Mouse (Mus musculus) gastrocnemius, postnatal 36 days (tissue): ENCODE data around the gene Usp16. TPM values are rescaled to one million over a fixed set of nuclear protein-coding genes. Genes with fewer than 3 reads are reported as not detected.

Source experiments
- DNase-seq, 2 experiments: peaks; one replicate each; pipeline ENCODE4 v3.0.0; 2022
- intact Hi-C: fragments of 180-260 bp; cut with DNase I; formaldehyde crosslinking; loops from one replicate; pipeline ENCODE4 v1.15.1; 2025
- long read RNA-seq, 2 experiments: library from polyadenylated mRNA; stranded (forward); transcript quantifications; one replicate each; pipeline ENCODE4 v2.0.0; 2021
- total RNA-seq, 2 experiments: library from RNA; stranded (reverse); gene quantifications; 2 replicates each; pipeline ENCODE4 v1.2.3; 2021

The Usp16 gene
- total RNA-seq = 10 to 100 TPM; 45.9 to 46.6 TPM
- long read RNA-seq, experiment 1, transcript Usp16-201 (18 exons, 3,205 nt) = major isoform, 6 of 23 reads
- long read RNA-seq, experiment 1, partial matches to known transcripts = 7 of 23 reads
- long read RNA-seq, experiment 1, other reads (novel, unspliced or antisense) = 8 of 23 reads
- long read RNA-seq, experiment 2, transcript Usp16-201 (18 exons, 3,205 nt) = major isoform, 9 of 23 reads
- long read RNA-seq, experiment 2, partial matches to known transcripts = 4 of 23 reads
- long read RNA-seq, experiment 2, other reads (novel, unspliced or antisense) = 7 of 23 reads

DNA sequence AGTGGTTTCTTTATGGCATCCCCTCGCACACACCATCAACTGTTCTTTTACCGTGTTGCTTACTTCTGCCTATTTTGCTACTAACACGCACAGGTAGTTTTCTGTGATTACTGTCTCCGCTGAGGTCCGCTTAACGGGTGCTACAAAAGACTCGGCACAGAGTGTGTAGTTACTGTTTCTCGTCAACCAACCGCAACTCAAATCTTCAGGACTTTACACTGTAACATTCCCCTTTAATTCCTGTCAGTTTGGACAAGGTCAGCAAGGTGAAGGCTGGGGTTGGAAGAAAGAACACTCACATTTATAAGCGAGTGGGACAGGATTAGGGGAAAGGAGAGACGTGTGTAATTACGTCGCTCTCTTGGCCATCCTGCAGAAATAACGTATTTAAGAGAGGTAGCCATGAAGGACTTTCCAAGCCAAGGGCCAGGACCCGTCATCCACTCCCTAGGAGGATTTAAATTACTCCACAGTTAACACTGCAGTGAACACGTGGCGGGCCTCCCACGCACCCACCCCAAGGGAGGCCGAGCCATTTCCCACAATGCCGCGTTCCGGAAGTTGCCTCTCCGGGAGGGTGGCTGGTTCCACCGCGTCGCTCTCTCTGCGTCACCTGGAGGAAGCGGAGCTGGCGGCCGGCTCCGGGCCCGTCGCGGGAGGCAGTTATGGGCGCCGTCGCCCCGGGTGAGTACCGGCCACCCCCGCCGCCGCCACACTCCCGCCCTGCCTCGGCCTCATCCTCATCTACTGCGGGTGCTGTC lies at the start of gene Usp16:
Usp16 (plus strand) TSS at position 285 of the 761 bp plus-strand sequence.
- DNase-seq = peak; percentile 83 to 91
- intact Hi-C loops = no loop called here

DNA sequence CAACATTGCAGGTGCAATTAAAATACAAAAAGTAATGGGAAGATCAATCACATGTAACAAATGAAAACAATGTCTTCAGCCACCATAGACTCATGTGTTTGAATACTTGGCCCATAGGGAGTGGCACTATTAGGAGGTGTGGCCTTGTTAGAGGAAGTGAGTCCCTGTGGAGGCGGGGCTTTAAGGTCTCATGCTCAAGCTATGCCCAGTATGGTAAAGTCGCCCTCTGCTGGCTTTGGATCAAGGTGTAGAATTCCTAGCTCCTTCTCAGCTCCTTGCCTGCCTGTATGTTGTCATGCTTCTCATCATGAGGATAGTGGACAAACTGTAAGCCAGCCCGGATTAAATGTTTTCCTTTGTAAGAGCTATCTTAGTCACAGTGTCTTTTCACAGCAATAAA lies 49.5 kb upstream of the Usp16 start:
- intact Hi-C loops = no loop called here
- DNase-seq = no peak

DNA sequence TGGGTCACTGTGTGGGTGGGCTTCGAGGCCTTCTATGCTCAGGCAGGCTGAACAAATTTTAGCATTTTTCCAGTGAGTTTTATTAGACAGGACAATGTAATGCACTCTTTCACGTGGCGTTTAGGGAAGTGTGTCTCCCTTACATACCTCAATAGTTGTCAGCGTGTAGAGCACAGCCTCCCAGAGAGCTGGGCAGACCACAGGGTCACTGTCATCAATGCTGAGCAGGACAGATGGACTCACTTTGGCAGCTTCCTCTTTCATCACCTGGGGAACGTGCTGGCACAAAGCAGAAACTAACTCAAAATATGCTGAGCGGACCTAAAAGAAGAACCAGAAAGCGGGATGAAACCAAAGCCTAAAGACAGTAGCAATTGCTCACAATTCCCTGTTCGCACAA lies 33.8 kb upstream of the Usp16 start:
- intact Hi-C loops = loop anchor here (5.0 kb wide), 2 partner anchors 58 to 67 kb away; no protein-coding TSS in a partner anchor
- no peak for DNase-seq

DNA sequence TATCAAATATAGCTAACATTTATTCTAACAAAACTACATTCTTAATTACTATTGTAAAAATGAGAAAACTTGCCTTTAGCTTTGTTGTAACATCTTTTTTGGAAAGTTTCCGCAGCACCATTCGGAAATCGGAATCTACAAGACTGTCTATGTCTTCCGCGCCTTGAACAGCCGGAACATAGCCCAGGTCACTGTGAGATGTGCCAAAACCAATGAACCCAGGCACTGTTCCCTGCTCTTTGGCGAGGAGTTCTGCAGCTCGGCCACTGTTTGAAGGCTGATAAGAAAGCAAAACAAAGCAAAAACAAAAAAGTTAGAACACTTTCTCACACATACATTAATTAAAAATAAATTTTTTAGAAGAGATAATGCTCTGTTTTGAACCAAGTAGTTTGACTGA lies 27.0 kb upstream of the Usp16 start:
- intact Hi-C loops = no loop called here
- no peak for DNase-seq

DNA sequence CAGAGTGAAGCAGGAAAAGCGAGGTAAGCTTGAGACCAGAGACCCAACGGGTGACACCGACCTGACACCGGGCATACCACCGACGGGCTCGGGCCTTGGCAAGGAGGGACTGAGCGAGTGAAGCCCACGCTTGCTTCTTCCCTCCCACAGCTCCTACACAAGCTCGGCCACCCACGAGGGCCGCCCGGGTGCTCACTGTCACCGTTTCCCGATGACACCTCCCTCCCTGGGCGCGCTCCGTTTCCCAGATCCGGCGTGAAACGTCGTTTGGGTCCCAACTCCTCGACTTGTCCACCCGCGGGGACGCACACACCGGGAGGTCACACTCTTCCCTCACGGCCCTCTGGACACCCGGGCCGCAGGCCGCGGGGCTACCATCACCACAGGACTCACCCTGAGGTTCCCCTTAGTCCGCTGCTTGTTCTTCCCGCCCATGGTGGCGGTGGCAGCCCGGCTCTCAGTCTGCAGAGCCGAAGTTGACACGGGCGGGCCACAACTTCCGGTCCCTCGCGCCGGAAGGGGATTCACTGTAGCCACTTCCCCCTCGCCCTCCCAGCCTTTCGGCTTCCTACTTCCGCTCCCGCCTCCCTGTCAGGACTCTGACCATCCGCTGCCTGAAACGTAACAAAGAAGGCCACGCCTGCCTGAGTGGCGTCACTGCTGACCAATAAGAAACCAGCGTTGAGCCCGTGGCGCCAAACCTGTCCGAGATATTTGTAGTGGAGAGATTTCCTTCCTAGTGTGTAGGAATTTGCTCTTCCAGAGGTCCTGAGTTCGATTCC lies 22.3 kb upstream of the Usp16 start, which contains the start of gene Ltn1:
Ltn1 (minus strand) TSS at position 580 of the 782 bp plus-strand sequence.
- DNase-seq = peak; percentile 96 to 97
- intact Hi-C loops = loop anchor here (1.0 kb wide), 1 partner anchor 63 kb away; the partner anchor contains the start of gene Cct8

DNA sequence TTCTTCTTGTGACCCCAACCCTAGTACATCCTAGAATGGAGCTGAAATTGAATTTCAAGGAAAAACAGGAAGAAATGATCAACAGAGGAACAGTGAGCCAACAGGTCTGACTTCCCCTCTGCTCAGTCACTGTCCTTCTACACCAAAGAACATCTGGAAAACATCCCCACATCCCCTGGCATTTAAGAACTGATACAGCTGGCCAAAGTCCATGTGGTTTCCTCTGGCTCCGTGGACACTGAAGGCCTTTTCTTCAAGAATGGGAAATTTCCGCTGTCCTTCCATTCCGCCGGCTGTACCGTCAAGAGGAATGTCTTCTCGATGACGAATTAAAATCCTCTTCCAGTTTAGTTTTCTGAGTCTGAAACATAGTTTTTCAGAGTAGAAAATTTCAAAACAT lies 20.2 kb upstream of the Usp16 start:
- DNase-seq = no peak
- intact Hi-C loops = no loop called here

DNA sequence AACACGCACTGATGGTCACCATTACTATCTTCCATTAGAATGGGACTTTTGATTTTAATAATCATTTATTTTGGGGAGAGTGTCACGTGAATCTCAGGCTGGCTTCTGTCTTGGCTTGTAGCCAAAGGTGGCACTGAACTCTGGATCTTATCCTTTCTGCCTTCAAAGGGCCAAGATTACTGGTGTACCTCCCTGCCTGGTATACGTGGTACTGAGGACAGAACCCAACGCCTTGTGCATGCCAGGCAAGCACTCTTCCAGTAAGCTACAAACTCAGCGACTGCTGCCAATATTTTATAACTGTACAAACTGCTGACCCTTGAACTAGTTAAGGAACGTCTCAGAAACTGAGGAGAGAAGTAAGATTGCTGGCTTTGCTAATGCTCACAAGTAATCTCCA lies 19.6 kb upstream of the Usp16 start:
- DNase-seq = no peak
- intact Hi-C loops = no loop called here

DNA sequence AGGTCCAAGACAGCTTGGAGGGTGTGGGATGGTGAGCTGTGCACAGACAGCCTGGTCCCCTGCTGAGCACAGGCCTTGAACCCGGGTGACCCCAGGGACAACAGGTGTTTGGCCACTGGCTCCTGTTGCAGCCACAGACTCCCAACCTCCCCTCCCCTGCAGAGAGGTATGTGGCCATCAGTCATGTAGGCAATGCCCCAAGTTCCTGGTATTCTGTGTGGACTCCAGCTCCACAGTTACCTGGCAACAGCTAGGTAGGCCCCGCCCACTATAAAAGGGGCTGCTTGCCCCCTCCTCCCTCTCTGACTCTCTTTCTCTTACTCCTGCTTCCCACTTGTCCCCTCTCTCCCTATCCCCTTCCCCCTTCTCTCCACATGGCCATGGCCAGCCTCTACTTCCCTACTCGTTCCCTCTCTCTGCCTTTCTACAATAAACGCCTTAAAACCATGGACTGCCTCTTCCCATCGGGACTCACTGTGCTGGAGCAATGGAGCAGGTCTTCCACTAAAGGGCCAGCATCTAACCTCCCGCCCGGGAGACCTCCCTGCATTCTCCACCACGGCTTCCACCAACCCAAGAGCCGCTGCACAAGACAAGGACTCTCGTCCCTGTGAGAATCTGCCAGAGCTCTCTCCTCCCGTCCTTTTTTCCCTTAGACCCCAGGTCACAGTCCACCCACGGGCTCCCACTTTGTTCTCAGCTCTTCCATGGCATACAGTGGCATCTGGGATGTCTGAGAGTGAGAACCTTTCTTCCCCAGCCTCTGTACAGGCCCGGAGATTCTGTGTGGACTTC lies 18.9 kb upstream of the Usp16 start:
- DNase-seq = no peak
- intact Hi-C loops = no loop called here

DNA sequence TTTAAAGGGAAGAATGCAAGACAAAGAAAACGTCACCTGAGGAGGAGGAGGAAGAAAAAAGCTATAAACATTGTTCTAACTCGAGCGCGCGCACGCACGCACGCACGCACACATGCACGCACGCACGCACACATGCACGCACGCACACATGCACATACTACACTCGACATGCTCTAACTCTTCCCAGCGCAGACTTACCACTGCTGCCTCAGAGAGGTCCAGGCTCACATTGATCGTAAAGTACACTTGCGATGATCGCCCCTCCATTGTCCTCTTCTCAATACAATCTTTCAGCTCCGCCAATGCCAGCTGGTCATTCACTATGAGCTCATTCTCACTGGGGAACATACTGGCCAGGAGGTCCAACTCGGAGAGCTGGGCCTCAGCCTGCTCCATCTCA lies 17.4 kb upstream of the Usp16 start:
- DNase-seq = no peak
- intact Hi-C loops = no loop called here

DNA sequence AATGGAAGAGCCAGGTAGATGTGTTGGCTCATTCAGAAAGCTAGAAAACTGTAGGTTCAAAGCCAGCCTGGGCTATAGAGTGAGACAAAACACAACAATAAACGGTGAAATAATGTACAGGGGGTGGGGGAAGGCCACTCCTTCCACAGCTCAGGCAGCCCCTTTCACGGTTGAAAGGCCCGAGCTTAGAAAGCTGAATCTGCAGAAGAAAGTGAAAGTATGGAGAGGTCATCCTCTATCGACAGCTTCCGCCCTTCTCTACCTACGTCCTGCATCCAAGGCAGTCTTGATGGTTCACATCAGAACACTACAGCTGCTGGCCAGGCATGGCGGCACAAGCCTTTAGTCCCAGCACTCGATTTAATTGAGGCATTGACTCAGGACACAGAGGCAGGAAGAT lies 15.8 kb upstream of the Usp16 start:
- DNase-seq = no peak
- intact Hi-C loops = no loop called here

DNA sequence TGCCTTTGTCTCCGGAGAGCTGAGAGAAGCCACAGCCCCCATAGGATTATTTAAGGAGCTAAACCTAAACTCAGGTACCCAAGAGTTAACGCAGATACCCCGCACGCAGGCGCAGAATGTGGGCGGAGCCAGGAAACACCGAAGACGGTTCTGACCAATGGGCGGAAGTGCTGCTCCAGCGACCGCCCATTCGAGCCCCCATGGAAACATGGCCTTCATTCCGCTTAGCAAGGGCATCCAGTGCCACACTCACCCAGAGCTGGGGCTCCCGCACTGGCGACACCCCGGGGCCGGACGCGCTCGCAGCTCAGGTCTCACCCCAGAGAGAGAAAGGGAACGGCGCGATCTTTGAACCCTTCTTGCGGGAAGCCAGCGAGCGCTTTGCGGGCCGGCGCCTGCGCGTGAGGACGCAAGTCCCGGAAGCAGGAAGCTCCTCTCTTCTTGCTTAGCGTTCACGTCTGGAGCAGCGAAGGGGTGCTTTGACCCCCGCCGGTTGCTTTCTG lies 14.3 kb upstream of the Usp16 start, which contains the start of gene Rwdd2b:
Rwdd2b (minus strand) TSS at position 390 of the 503 bp plus-strand sequence.
- DNase-seq = peak; percentile 92
- intact Hi-C loops = no loop called here

DNA sequence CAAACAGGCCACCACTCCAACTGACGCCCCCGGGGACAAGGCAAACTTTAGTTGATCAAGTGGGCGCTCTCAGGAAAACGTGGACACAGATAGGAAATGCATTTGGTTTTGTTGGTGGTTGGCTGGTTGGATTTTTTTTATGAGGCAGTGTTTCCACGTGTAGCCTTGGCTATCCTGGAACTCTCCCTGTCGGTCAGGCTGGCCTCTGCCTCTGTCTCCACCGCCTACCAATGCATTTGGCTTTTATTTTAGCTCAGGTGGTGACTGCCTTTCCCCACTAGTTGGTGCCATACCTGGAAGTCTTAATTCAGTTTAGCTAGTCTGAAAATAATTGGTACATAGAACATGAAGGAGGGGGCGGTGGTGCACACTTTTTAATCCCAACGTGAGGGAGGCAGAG lies 13.4 kb upstream of the Usp16 start:
- intact Hi-C loops = no loop called here
- DNase-seq = no peak

DNA sequence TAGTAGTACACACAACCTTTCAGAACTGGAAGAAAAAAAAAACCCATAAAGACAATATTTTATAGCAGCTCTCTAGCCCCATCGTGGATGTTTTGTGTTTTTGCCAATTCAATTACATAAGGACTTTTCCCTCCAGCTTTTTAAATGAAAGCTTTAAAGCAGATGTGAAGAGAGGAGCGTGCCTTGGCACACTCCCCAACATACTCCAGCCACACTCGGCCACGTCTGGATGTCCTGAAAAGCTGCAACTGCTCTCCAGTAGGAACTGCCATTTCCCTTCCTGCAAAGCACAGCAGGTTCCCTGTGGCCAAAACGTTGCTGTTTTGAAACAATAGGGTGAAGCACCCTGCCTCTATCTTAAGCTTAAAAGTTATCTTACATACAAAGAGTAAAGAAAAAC lies 12.2 kb upstream of the Usp16 start:
- intact Hi-C loops = no loop called here
- DNase-seq = no peak

DNA sequence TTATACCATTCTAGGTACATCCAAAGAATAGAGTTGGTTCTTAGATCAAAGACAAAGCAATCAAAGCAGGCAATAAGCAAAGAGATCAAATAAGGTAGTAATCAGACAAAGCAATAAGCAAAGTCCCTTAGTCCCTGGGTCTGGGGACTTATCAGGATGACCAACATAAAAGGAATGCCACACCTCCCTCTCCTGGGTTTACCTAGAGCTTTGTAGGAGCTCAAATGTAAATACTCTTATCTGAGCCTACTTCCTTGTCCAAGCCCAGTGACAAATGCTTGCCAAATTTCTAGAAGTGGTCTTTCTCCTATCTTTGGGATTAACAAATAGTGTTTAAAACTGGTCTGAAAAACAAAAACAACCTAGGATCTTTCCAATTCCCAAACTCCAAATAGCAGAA lies 11.3 kb upstream of the Usp16 start:
- DNase-seq = no peak

DNA sequence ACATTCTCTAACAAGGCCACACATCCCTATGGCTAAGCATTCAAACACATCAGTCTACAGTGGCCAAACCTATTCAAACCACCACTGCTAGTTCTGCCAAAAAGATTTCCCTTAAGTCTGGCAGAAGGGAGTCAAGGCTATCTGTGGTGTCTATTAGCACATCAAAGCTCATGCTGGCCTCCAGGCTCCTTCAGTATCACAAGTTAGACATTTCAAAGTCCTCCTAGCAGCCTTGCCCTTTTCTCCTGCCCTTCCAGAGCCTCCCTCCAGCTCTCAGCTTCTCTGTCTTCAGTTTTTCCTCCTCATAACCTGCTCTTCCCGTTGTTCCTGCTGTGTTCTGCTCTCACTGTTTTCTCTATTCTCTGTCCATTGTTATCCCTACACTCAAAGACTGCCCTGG lies 10.4 kb upstream of the Usp16 start:
- no peak for DNase-seq
- intact Hi-C loops = no loop called here

More for the DNA sequence above, 11.3 kb upstream of the Usp16 start:
- intact Hi-C loops = no loop called here

DNA sequence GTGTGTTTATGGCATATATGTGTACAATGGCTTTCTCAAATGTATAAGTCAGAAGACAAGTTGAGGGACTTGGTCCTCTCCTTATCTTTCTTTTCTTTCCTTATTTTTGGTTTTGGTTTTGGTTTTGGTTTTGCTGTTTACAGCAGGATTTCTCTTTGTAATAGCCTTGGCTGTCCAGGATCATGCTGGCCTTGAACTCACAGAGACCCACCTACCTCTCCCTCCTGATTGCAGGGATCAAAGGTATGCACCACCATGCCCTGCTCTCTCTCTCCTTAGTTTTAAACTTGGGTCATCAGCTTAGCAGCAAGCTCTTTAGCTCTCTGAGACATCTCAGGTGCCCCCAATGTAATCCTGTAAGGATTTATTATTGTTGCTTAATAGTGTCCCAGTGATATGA lies 9.4 kb upstream of the Usp16 start:
- intact Hi-C loops = no loop called here
- DNase-seq = no peak

DNA sequence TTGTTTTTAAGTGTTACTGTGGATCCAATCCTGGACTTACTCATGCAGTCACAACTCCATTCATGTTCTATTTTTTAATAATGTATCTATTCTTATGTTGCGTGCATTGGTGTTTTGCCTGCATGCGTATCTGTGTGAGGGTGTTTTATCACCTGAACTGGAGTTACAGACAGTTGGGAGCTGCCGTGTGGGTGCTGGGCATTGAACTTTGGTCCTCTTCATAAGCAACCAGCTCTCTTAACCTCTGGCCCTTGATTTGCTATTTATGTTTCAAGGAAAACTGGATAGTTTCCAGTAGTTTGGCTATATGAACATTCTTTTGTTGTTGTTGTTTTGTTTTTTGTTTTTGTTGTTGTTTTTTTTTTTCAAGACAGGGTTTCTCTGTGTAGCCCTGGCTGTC lies 9.0 kb upstream of the Usp16 start:
- DNase-seq = no peak
- intact Hi-C loops = no loop called here

DNA sequence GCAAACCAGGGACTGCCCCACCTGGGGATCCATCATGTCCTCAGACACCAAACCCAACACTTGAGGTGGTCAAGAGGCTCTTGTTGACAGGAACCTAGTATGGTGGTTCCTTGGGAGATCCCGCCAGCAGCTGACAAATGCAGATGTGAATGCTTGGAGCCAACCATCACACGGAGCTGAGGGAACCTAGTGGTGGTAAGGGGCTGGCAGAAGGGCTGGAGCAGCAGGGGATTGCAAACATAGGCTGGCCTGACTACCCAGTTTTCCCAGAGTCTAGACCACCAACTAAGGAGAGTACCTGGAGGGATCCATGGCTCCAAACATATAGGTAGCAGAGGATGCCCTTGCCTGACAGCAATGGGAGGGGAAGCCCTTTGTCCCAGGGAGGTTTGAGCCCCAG lies 1.3 kb upstream of the Usp16 start:
- intact Hi-C loops = no loop called here
- no peak for DNase-seq

DNA sequence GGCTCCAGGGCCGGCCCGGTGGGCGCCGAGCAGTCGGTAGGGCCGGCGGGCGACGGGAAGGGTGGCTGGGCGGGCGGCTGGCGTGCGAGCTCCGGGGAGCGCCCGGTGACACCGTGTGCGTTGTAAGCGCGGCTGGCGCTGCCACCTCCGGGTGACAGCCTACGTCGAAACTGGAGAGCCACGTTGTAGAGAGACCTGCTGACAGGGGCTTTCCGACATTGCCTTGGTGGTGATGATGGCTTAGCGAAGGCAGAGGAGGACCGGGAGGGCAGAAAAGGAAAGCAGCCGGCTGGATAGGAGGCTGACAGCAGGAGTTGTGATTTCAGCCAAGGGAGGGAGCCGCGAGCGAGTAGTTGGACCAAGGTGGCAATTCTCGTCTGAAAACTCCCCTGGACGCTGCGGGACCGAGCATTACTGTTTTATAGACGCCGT lies 693 bp downstream of the Usp16 start:
- DNase-seq = no peak
- intact Hi-C loops = no loop called here

DNA sequence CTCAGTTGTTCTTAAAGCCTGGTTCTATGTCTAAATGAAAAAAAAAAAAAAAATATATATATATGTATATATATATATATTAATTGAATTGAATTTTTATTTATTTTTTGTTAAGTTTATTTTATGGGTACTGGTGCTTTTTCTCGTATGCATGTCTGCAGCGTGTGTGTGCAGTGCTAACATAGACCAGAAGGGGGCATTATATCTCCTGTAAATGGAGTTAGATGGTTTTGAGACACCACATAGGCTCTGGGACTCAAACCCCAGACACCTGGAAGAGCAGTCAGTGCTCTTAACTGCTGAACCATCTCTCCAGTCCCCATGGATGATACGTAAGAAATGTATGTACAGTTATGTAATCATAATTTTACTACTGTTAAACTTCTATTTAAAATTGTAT lies 4.2 kb downstream of the Usp16 start:
- intact Hi-C loops = no loop called here

More for the DNA sequence above, 4.2 kb downstream of the Usp16 start:
- no peak for DNase-seq
